Mouse (Mus musculus): ENCODE measurements around the gene Dars. TPM values are rescaled to one million over a fixed set of nuclear protein-coding genes. Genes with fewer than 3 reads are reported as not detected.

Gene Dars
- 156 and 178 TPM in 2 replicates for polyA plus RNA-seq (2015; fragmentation: Nextera tagmentation; extraction: Ambion mirVana)

- peak; percentile 91 for ATAC-seq (ENCODE audit: insufficient read depth, low FRiP score)
- under 1% methylated on average over 68 of the region's 68 CpGs for WGBS
- Histone ChIP-seq H3K4me2 (ENCODE audit: low read depth, low read length) (peak within 1 kb of the TSS; percentile 81), H3K9me3 (replicated peaks; ENCODE audit: control insufficient read depth, low read length) (no peaks in the 10 kb centered on the region), H3K36me3 (ENCODE audit: control insufficient read depth, insufficient read depth, low read length) (0 out of 2 replicates have a peak, but pooled peaks cover 2% of the 10 kb centered on the region), H3K4me3 (replicated peaks; ENCODE audit: low read length) (peak within 1 kb of the TSS; percentile 82), H3K9ac (ENCODE audit: low read length) (peak within 1 kb of the TSS; percentile 99), H3K27me3 (ENCODE audit: control insufficient read depth, insufficient read depth, low read length) (no peaks in the 10 kb centered on the region), H3K4me1 (ENCODE audit: control insufficient read depth, insufficient read depth, low read length) (no peaks in the 10 kb centered on the region), H3K27ac (ENCODE audit: low read length) (peak within 1 kb of the TSS; percentile 98)
Measured at GRCm38 (mm10) chr1:128416584-128417532, at the start of gene Dars. Gene Dars, minus strand, starts transcription at chr1:128417368.

GRCm38 (mm10) chr1:128466828-128467227 lies 49.7 kb upstream of the Dars start:
- 52% methylated on average over 1 of the region's 1 CpGs for WGBS
- no peaks in the 10 kb centered on the region for H3K36me3 ChIP-seq (ENCODE audit: control insufficient read depth, insufficient read depth, low read length)
- H3K4me2 ChIP-seq (ENCODE audit: low read depth, low read length): no peak overlapping the region
- H3K27me3 ChIP-seq (ENCODE audit: control insufficient read depth, insufficient read depth, low read length): no peaks in the 10 kb centered on the region
- no peak for ATAC-seq (ENCODE audit: insufficient read depth, low FRiP score)
- H3K9ac ChIP-seq (ENCODE audit: low read length): no peak overlapping the region
- no peak overlapping the region for H3K27ac ChIP-seq (ENCODE audit: low read length)
- H3K4me3 ChIP-seq (replicated peaks; ENCODE audit: low read length): no peak overlapping the region
- H3K9me3 ChIP-seq (replicated peaks; ENCODE audit: control insufficient read depth, low read length): no peaks in the 10 kb centered on the region
- H3K4me1 ChIP-seq (ENCODE audit: control insufficient read depth, insufficient read depth, low read length): no peaks in the 10 kb centered on the region; the same call in 1 of the 2 replicates

- H3K9ac ChIP-seq (ENCODE audit: low read length): no peak overlapping the region
- no peak overlapping the region for H3K4me3 ChIP-seq (replicated peaks; ENCODE audit: low read length)
- H3K9me3 ChIP-seq (replicated peaks; ENCODE audit: control insufficient read depth, low read length): no peaks in the 10 kb centered on the region
- H3K36me3 ChIP-seq (ENCODE audit: control insufficient read depth, insufficient read depth, low read length): no peaks in the 10 kb centered on the region
- ATAC-seq (ENCODE audit: insufficient read depth, low FRiP score): no peak
- H3K27ac ChIP-seq (ENCODE audit: low read length): no peak overlapping the region
- WGBS: 78% methylated on average over 5 of the region's 5 CpGs
- H3K4me1 ChIP-seq (ENCODE audit: control insufficient read depth, insufficient read depth, low read length): no peaks in the 10 kb centered on the region
- H3K27me3 ChIP-seq (ENCODE audit: control insufficient read depth, insufficient read depth, low read length): no peaks in the 10 kb centered on the region
- no peak overlapping the region for H3K4me2 ChIP-seq (ENCODE audit: low read depth, low read length)
Measured at GRCm38 (mm10) chr1:128463478-128463877, 46.3 kb upstream of the Dars start.

- no peak overlapping the region for H3K27ac ChIP-seq (ENCODE audit: low read length)
- H3K27me3 ChIP-seq (ENCODE audit: control insufficient read depth, insufficient read depth, low read length): no peaks in the 10 kb centered on the region
- WGBS: 84% methylated on average over 3 of the region's 3 CpGs
- ATAC-seq (ENCODE audit: insufficient read depth, low FRiP score): no peak
- H3K4me2 ChIP-seq (ENCODE audit: low read depth, low read length): no peak overlapping the region
- no peaks in the 10 kb centered on the region for H3K4me1 ChIP-seq (ENCODE audit: control insufficient read depth, insufficient read depth, low read length)
- H3K4me3 ChIP-seq (replicated peaks; ENCODE audit: low read length): no peak overlapping the region
- H3K9ac ChIP-seq (ENCODE audit: low read length): no peak overlapping the region
- H3K36me3 ChIP-seq (ENCODE audit: control insufficient read depth, insufficient read depth, low read length): no peaks in the 10 kb centered on the region
- no peaks in the 10 kb centered on the region for H3K9me3 ChIP-seq (replicated peaks; ENCODE audit: control insufficient read depth, low read length)
Measured at GRCm38 (mm10) chr1:128462389-128462788, 45.2 kb upstream of the Dars start.

- H3K4me2 ChIP-seq (ENCODE audit: low read depth, low read length): no peak overlapping the region
- 87% methylated on average over 6 of the region's 6 CpGs for WGBS
- no peak overlapping the region for H3K9ac ChIP-seq (ENCODE audit: low read length)
- no peak overlapping the region for H3K27ac ChIP-seq (ENCODE audit: low read length)
- H3K36me3 ChIP-seq (ENCODE audit: control insufficient read depth, insufficient read depth, low read length): no peaks in the 10 kb centered on the region
- ATAC-seq (ENCODE audit: insufficient read depth, low FRiP score): no peak
- no peaks in the 10 kb centered on the region for H3K27me3 ChIP-seq (ENCODE audit: control insufficient read depth, insufficient read depth, low read length)
- no peaks in the 10 kb centered on the region for H3K4me1 ChIP-seq (ENCODE audit: control insufficient read depth, insufficient read depth, low read length)
- H3K9me3 ChIP-seq (replicated peaks; ENCODE audit: control insufficient read depth, low read length): no peaks in the 10 kb centered on the region
- no peak overlapping the region for H3K4me3 ChIP-seq (replicated peaks; ENCODE audit: low read length)
Measured at GRCm38 (mm10) chr1:128460780-128461179, 43.6 kb upstream of the Dars start.

GRCm38 (mm10) chr1:128459439-128459838 lies 42.3 kb upstream of the Dars start:
- H3K36me3 ChIP-seq (ENCODE audit: control insufficient read depth, insufficient read depth, low read length): no peaks in the 10 kb centered on the region
- no peak overlapping the region for H3K4me3 ChIP-seq (replicated peaks; ENCODE audit: low read length)
- no peaks in the 10 kb centered on the region for H3K9me3 ChIP-seq (replicated peaks; ENCODE audit: control insufficient read depth, low read length)
- no peak overlapping the region for H3K27ac ChIP-seq (ENCODE audit: low read length)
- no peaks in the 10 kb centered on the region for H3K4me1 ChIP-seq (ENCODE audit: control insufficient read depth, insufficient read depth, low read length)
- WGBS: 83% methylated on average over 1 of the region's 1 CpGs
- H3K9ac ChIP-seq (ENCODE audit: low read length): no peak overlapping the region
- ATAC-seq (ENCODE audit: insufficient read depth, low FRiP score): no peak
- no peak overlapping the region for H3K4me2 ChIP-seq (ENCODE audit: low read depth, low read length)
- H3K27me3 ChIP-seq (ENCODE audit: control insufficient read depth, insufficient read depth, low read length): no peaks in the 10 kb centered on the region

GRCm38 (mm10) chr1:128459011-128459410 lies 41.8 kb upstream of the Dars start:
- Histone ChIP-seq H3K27ac (ENCODE audit: low read length) (no peak overlapping the region), H3K27me3 (ENCODE audit: control insufficient read depth, insufficient read depth, low read length) (no peaks in the 10 kb centered on the region), H3K36me3 (ENCODE audit: control insufficient read depth, insufficient read depth, low read length) (no peaks in the 10 kb centered on the region), H3K4me1 (ENCODE audit: control insufficient read depth, insufficient read depth, low read length) (no peaks in the 10 kb centered on the region), H3K9ac (ENCODE audit: low read length) (no peak overlapping the region), H3K4me3 (replicated peaks; ENCODE audit: low read length) (no peak overlapping the region), H3K9me3 (replicated peaks; ENCODE audit: control insufficient read depth, low read length) (no peaks in the 10 kb centered on the region), H3K4me2 (ENCODE audit: low read depth, low read length) (no peak overlapping the region)
- no peak for ATAC-seq (ENCODE audit: insufficient read depth, low FRiP score)
- 72% methylated on average over 3 of the region's 3 CpGs for WGBS

GRCm38 (mm10) chr1:128456844-128457445 lies 39.8 kb upstream of the Dars start:
- Histone ChIP-seq H3K36me3 (ENCODE audit: control insufficient read depth, insufficient read depth, low read length) (no peaks in the 10 kb centered on the region), H3K9me3 (replicated peaks; ENCODE audit: control insufficient read depth, low read length) (no peaks in the 10 kb centered on the region), H3K4me2 (ENCODE audit: low read depth, low read length) (peak overlapping the region; percentile 41), H3K4me3 (replicated peaks; ENCODE audit: low read length) (no peak overlapping the region), H3K4me1 (ENCODE audit: control insufficient read depth, insufficient read depth, low read length) (no peaks in the 10 kb centered on the region), H3K27ac (ENCODE audit: low read length) (no peak overlapping the region), H3K27me3 (ENCODE audit: control insufficient read depth, insufficient read depth, low read length) (no peaks in the 10 kb centered on the region), H3K9ac (ENCODE audit: low read length) (0 out of 2 replicates have a peak overlapping the region, but pooled peaks have one; percentile 37)
- ATAC-seq (ENCODE audit: insufficient read depth, low FRiP score): peak; percentile 60
- WGBS: 32% methylated on average over 18 of the region's 18 CpGs

- Histone ChIP-seq H3K9ac (ENCODE audit: low read length) (no peak overlapping the region), H3K4me1 (ENCODE audit: control insufficient read depth, insufficient read depth, low read length) (no peaks in the 10 kb centered on the region), H3K27me3 (ENCODE audit: control insufficient read depth, insufficient read depth, low read length) (no peaks in the 10 kb centered on the region), H3K4me3 (replicated peaks; ENCODE audit: low read length) (no peak overlapping the region), H3K36me3 (ENCODE audit: control insufficient read depth, insufficient read depth, low read length) (no peaks in the 10 kb centered on the region), H3K9me3 (replicated peaks; ENCODE audit: control insufficient read depth, low read length) (no peaks in the 10 kb centered on the region), H3K4me2 (ENCODE audit: low read depth, low read length) (no peak overlapping the region), H3K27ac (ENCODE audit: low read length) (no peak overlapping the region)
- no peak for ATAC-seq (ENCODE audit: insufficient read depth, low FRiP score)
- 88% methylated on average over 10 of the region's 10 CpGs for WGBS
Measured at GRCm38 (mm10) chr1:128456271-128456670, 39.1 kb upstream of the Dars start.
